Mouse (Mus musculus) G1E (cell line): ENCODE measurements around the gene Grem2.

Source experiments
- CTCF ChIP-seq: IDR thresholded peaks from 2 replicates; pipeline ENCODE4 v1.5.1; 2012; ENCODE audit warnings: low read depth, low read length, inconsistent platforms, mixed read lengths
- GATA1 ChIP-seq: IDR thresholded peaks from 2 replicates; pipeline ENCODE4 v1.6.1; 2012; ENCODE audit warnings: borderline replicate concordance, low read length, inconsistent platforms, mixed read lengths
- POLR2AphosphoS5 ChIP-seq: IDR thresholded peaks from 2 replicates; pipeline ENCODE4 v1.6.1; 2012; ENCODE audit warnings: low read depth, low read length, inconsistent platforms; ENCODE audit not compliant: insufficient replicate concordance

DNA sequence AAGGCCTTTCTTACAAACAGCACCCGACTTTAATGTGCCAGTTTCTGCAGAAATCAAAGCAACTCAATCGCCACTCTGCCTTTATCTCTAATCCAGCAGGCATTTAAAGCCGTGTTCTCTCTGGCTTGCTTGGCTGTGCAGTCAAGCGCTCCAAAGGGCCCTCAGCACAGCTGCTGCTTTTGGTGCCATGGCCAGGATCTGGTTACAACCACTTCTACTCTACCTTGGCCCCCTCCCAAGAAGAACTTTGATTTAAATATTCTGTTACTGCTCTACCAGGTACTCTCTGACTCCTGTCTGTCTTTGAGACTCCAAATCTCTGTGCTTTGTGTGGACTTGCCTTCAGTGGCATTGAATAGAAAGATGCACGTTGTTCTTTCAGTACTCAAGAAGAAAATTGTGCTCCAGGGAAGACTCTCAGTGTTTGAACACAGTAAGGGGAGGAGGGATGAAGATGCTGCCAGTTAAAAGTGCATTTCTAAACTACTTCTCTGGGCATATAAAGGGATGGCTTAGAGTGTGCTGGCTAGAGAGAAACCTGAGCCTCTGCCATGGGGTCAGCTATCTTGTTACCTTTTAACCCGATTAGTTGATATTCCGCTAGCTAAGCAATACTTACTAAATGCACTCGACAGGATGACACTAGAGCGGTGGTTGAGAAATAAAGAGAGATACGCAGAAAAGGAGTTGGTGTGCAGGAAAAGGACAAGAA is 61.1 kb downstream of the Grem2 start:
- TF ChIP-seq CTCF, result no peak
- TF ChIP-seq GATA1, result no peak
- no peak for TF ChIP-seq POLR2AphosphoS5
